Comparison of ENCODE assay signal across 33 mouse cellular contexts in genomic region chr2:114054129-114054528, GRCm38 (mm10). TPM values are rescaled to one million over a fixed set of nuclear protein-coding genes. Genes with fewer than 3 reads are reported as not detected.
DNase-seq lines count a peak whose midpoint lies in the region; ATAC-seq and TF ChIP-seq lines count a peak whose summit lies in the region.
"Had no signal": no experiment of that assay in that cellular context is flagged by ENCODE, and none has a peak within 500 bp of the region (broad histone marks: within the 10 kb centered on the region; RNA-seq: fewer than 3 reads in every experiment).

No protein-coding gene starts in this region.

- no peaks in the 10 kb centered on the region for H3K27me3 ChIP-seq in heart, adult 2 months (ENCODE audit: control insufficient read depth, insufficient read depth, low read length)
- no peaks in the 10 kb centered on the region for H3K27me3 ChIP-seq in heart, embryonic 10.5 days (ENCODE audit: insufficient read depth, poor library complexity, severe bottlenecking)
- no peaks in the 10 kb centered on the region for H3K27me3 ChIP-seq in heart, embryonic 16.5 days (ENCODE audit: control insufficient read depth, insufficient read depth, low read length)
- no peaks in the 10 kb centered on the region for H3K27me3 ChIP-seq in myocyte (ENCODE audit: control insufficient read depth, insufficient read depth, insufficient read length)
- no peaks in the 10 kb centered on the region for H3K27me3 ChIP-seq in forebrain, embryonic 12.5 days
- H3K27me3 ChIP-seq: limb, embryonic 15.5 days; liver, embryonic 15.5 days had no signal

- H3K9me3 ChIP-seq in heart, embryonic 10.5 days, result no peaks in the 10 kb centered on the region
- no peaks in the 10 kb centered on the region for H3K9me3 ChIP-seq in heart, embryonic 16.5 days (replicated peaks; ENCODE audit: control insufficient read depth, low read length)
- no peaks in the 10 kb centered on the region for H3K9me3 ChIP-seq in forebrain, embryonic 12.5 days
- H3K9me3 ChIP-seq: embryonic facial prominence, embryonic 13.5 days; limb, embryonic 15.5 days; liver, embryonic 15.5 days had no signal

- no peak for TF ChIP-seq CTCF in heart, adult 2 months (IDR thresholded peaks at IDR 0.05)
- no peak for TF ChIP-seq CTCF in left cerebral cortex, adult 2 months (IDR thresholded peaks at IDR 0.05)

- H3ac ChIP-seq in myocyte (ENCODE audit: control insufficient read depth, insufficient read length), result no peak overlapping the region

- H3K36me3 ChIP-seq in heart, adult 2 months (ENCODE audit: control insufficient read depth, insufficient read depth, low read length), result peaks cover 14% of the 10 kb centered on the region
- peaks cover 15% of the 10 kb centered on the region for H3K36me3 ChIP-seq in heart, embryonic 10.5 days
- no peaks in the 10 kb centered on the region for H3K36me3 ChIP-seq in heart, embryonic 16.5 days (ENCODE audit: control insufficient read depth, insufficient read depth)
- H3K36me3 ChIP-seq in myocyte (ENCODE audit: control insufficient read depth, insufficient read depth), result peaks cover 1% of the 10 kb centered on the region
- no peaks in the 10 kb centered on the region for H3K36me3 ChIP-seq in forebrain, embryonic 12.5 days (replicated peaks)
- H3K36me3 ChIP-seq: embryonic facial prominence, embryonic 13.5 days; limb, embryonic 15.5 days; liver, embryonic 15.5 days had no signal

- TF ChIP-seq POLR2A in heart, adult 2 months (IDR thresholded peaks at IDR 0.05; ENCODE audit: insufficient read depth, low read depth, low read length), result peak; percentile 88
- peak; percentile 22 for TF ChIP-seq POLR2A in myocyte (IDR thresholded peaks at IDR 0.05; ENCODE audit: insufficient read length, low read depth)

- DNase-seq in heart, adult 2 months, result peak in 1 of 2 experiments; percentile 77
- peak; percentile 89 for DNase-seq in heart, embryonic 10.5 days (ENCODE audit: low spot score)
- DNase-seq in left cerebral cortex, adult 2 months (ENCODE audit: extremely low spot score in 1 of 2, low spot score in 2 of 2), result no peak
- DNase-seq in left cerebral cortex, adult 9 months (ENCODE audit: low spot score in 2 of 2), result no peak
- DNase-seq: adrenal gland, adult 2 months; cerebellum, adult 11-12 months; cerebellum, postnatal 14 days; embryo, embryonic 11 days; gastrocnemius, postnatal 10 days; kidney, adult 18-20 months; layer of hippocampus, adult 9-11 months; left cerebral cortex, postnatal 4 days; lung, postnatal 10 days; thymus, adult 2 months had no signal

- peak overlapping the region; percentile 50 for H3K4me3 ChIP-seq in heart, adult 2 months
- peak overlapping the region; percentile 64 for H3K4me3 ChIP-seq in heart, embryonic 10.5 days
- peak overlapping the region; percentile 49 for H3K4me3 ChIP-seq in heart, embryonic 16.5 days (ENCODE audit: low read length)
- H3K4me3 ChIP-seq in myocyte, result no peak overlapping the region
- H3K4me3 ChIP-seq in left cerebral cortex, adult 2 months, result no peak overlapping the region
- no peak overlapping the region for H3K4me3 ChIP-seq in forebrain, embryonic 12.5 days (replicated peaks)
- H3K4me3 ChIP-seq: embryonic facial prominence, embryonic 13.5 days; erythroblast, embryonic 14.5 days; limb, embryonic 15.5 days; liver, embryonic 15.5 days had no signal

- H3K9ac ChIP-seq in heart, adult 2 months (ENCODE audit: low read depth, low read length), result peak overlapping the region; percentile 33
- H3K9ac ChIP-seq in heart, embryonic 16.5 days (ENCODE audit: low read length), result peak overlapping the region; percentile 76
- H3K9ac ChIP-seq in forebrain, embryonic 12.5 days, result no peak overlapping the region
- H3K9ac ChIP-seq: embryonic facial prominence, embryonic 13.5 days; hindbrain, embryonic 14.5 days; limb, embryonic 15.5 days; liver, embryonic 15.5 days had no signal

- no peaks in the 10 kb centered on the region; the same call in 1 of the 2 replicates for H3K4me1 ChIP-seq in heart, adult 2 months (ENCODE audit: control insufficient read depth, insufficient read depth, low read length)
- peaks cover 22% of the 10 kb centered on the region for H3K4me1 ChIP-seq in heart, embryonic 10.5 days
- peaks cover 3% of the 10 kb centered on the region; the same call in 1 of the 2 replicates for H3K4me1 ChIP-seq in heart, embryonic 16.5 days (ENCODE audit: control insufficient read depth, insufficient read depth, low read length)
- H3K4me1 ChIP-seq in forebrain, embryonic 12.5 days, result peaks cover 7% of the 10 kb centered on the region; the same call in 1 of the 2 replicates
- H3K4me1 ChIP-seq: liver, embryonic 15.5 days had no signal

- TF ChIP-seq EP300 in heart, adult 2 months (IDR thresholded peaks at IDR 0.05; ENCODE audit: insufficient read depth, low read depth, low read length), result peak; percentile 75; the same call in 1 of the 2 replicates

- intact Hi-C loops in heart, adult 2 months (cut with DNase I), result no loop called here
- intact Hi-C loops in left cerebral cortex, adult 2 months (cut with DNase I), result no loop called here

- no peaks in the 10 kb centered on the region for H3K79me2 ChIP-seq in heart, adult 2 months (replicated peaks; ENCODE audit: control insufficient read depth, insufficient read depth, low read length)
- H3K79me2 ChIP-seq in myocyte (ENCODE audit: control insufficient read depth, insufficient read depth), result no peaks in the 10 kb centered on the region

- 35% methylated on average over 4 of the region's 4 CpGs for WGBS in heart, adult 2 months
- WGBS in heart, embryonic 10.5 days, result 36% methylated on average over 4 of the region's 4 CpGs
- WGBS in heart, embryonic 16.5 days, result 33% methylated on average over 4 of the region's 4 CpGs
- WGBS in forebrain, embryonic 12.5 days, result 91% methylated on average over 4 of the region's 4 CpGs

- ATAC-seq in heart, embryonic 16.5 days (replicated peaks; ENCODE audit: extremely low read depth, insufficient read depth, low FRiP score), result peak; percentile 66
- no peak for ATAC-seq in forebrain, embryonic 12.5 days (ENCODE audit: low FRiP score)
- ATAC-seq: forebrain, embryonic 14.5 days; inflammation-experienced regulatory T-cells, adult 6 months had no signal

- peak overlapping the region; percentile 90 for H3K27ac ChIP-seq in heart, adult 2 months
- H3K27ac ChIP-seq in heart, embryonic 10.5 days, result peak overlapping the region; percentile 92
- H3K27ac ChIP-seq in heart, embryonic 16.5 days (ENCODE audit: low read length), result peak overlapping the region; percentile 98
- H3K27ac ChIP-seq in left cerebral cortex, adult 2 months, result no peak overlapping the region
- H3K27ac ChIP-seq in forebrain, embryonic 12.5 days, result no peak overlapping the region
- H3K27ac ChIP-seq: embryonic facial prominence, embryonic 13.5 days; hindbrain, embryonic 14.5 days; limb, embryonic 15.5 days; liver, embryonic 15.5 days; stomach, postnatal 0 days had no signal

- peak overlapping the region; percentile 54 for H3K4me2 ChIP-seq in heart, embryonic 16.5 days (ENCODE audit: low read depth, low read length)
- peak overlapping the region; percentile 74 for H3K4me2 ChIP-seq in myocyte (ENCODE audit: low read depth)
- H3K4me2 ChIP-seq in forebrain, embryonic 12.5 days, result no peak overlapping the region
- H3K4me2 ChIP-seq: embryonic facial prominence, embryonic 13.5 days; hindbrain, embryonic 14.5 days; limb, embryonic 15.5 days; liver, embryonic 15.5 days; midbrain, embryonic 11.5 days had no signal

TF ChIP-seq in myocyte, 11 proteins besides CTCF, POLR2A, EP300 and RAD21:
- TF ChIP-seq SRF (IDR thresholded peaks at IDR 0.05; ENCODE audit: control insufficient read depth, insufficient read length, low read depth), result peak; percentile 33
- no peak for TF ChIP-seq USF1 (IDR thresholded peaks at IDR 0.05; ENCODE audit: low read depth)
- no peak for TF ChIP-seq CEBPB (IDR thresholded peaks at IDR 0.05; ENCODE audit: insufficient read depth, poor library complexity, severe bottlenecking)
- TF ChIP-seq MYOG (IDR thresholded peaks at IDR 0.05; ENCODE audit: control insufficient read depth in 1 of 3, insufficient read depth in 1 of 3, insufficient read length in 2 of 3, low read depth in 2 of 3), result peak in 1 of 3 experiments; percentile 62
- TF ChIP-seq MYOD1 (IDR thresholded peaks at IDR 0.05; ENCODE audit: control insufficient read depth in 1 of 3, insufficient read length in 2 of 3, low read depth in 2 of 3), result peak in 1 of 3 experiments; percentile 45
- no peak for TF ChIP-seq POLR2AphosphoS2 (IDR thresholded peaks at IDR 0.05; ENCODE audit: insufficient read length, low read depth)

RNA-seq across cellular contexts. Expression of gene Actc1, which starts 0.8 kb away (rescaled TPM):
- total RNA-seq in heart, adult 2 months (2021), result over 10,000 TPM in 1 of 2 experiments, 1,000 to 10,000 TPM in 1; 9,778 to 11,260 TPM
- 24,627 and 41,572 TPM in 2 replicates for polyA plus RNA-seq in heart, adult 2 months (2012; rRNA removed)
- polyA plus RNA-seq in heart, embryonic 10.5 days (2016; fragmentation: Nextera tagmentation; extraction: Ambion mirVana), result 7,735 and 13,041 TPM in 2 replicates
- 15,141 and 15,377 TPM in 2 replicates for polyA plus RNA-seq in heart, embryonic 16.5 days (2015; fragmentation: Nextera tagmentation; extraction: Ambion mirVana)
- polyA plus RNA-seq in myocyte (2012; fragmentation: generic; extraction: Trizol), result 2,846 TPM
- not detected for total RNA-seq in left cerebral cortex, adult 2 months (2021)
- polyA plus RNA-seq in forebrain, embryonic 12.5 days (2016; fragmentation: Nextera tagmentation; extraction: Ambion mirVana), result 2.7 and 6.4 TPM in 2 replicates
- total RNA-seq: adrenal gland, adult 2 months; left cerebral cortex, adult 18-20 months; left cerebral cortex, postnatal 4 days; megakaryocyte progenitor cell, adult 5-6 weeks; MEL; neutrophil, adult 5-6 weeks had no signal
- polyA plus RNA-seq: erythroblast, embryonic 14.5 days; inflammation-experienced regulatory T-cells, adult 6 months had no signal

RNA-seq across cellular contexts. Expression of gene Gjd2, which starts 40.7 kb away (rescaled TPM):
- not detected for total RNA-seq in heart, adult 2 months (2021)
- 0.06 TPM in 1 of 2 replicates, not detected in the other for polyA plus RNA-seq in heart, adult 2 months (2012; rRNA removed)
- polyA plus RNA-seq in heart, embryonic 10.5 days (2016; fragmentation: Nextera tagmentation; extraction: Ambion mirVana), result not detected in 2 replicates
- polyA plus RNA-seq in heart, embryonic 16.5 days (2015; fragmentation: Nextera tagmentation; extraction: Ambion mirVana), result 0.07 TPM in 1 of 2 replicates, not detected in the other
- not detected for polyA plus RNA-seq in myocyte (2012; fragmentation: generic; extraction: Trizol)
- 1 to 10 TPM; 5.3 to 6.8 TPM for total RNA-seq in left cerebral cortex, adult 2 months (2021)
- 2.2 and 2.6 TPM in 2 replicates for polyA plus RNA-seq in forebrain, embryonic 12.5 days (2016; fragmentation: Nextera tagmentation; extraction: Ambion mirVana)
- total RNA-seq: gastrocnemius, postnatal 10 days; heart, postnatal 36 days; megakaryocyte progenitor cell, adult 5-6 weeks; MEL; neutrophil, adult 5-6 weeks had no signal
- polyA plus RNA-seq: C2C12; erythroblast, embryonic 14.5 days; inflammation-experienced regulatory T-cells, adult 6 months; liver, embryonic 15.5 days; small intestine, adult 2 months had no signal

Comparison
In these comparisons a context has a peak if more than half of its experiments do, and no peak if none do; other contexts are left out.
1. H3K27ac ChIP-seq: peak in heart, adult 2 months (single experiment), heart, embryonic 10.5 days (single experiment) and heart, embryonic 16.5 days (single experiment); none in left cerebral cortex, adult 2 months (single experiment) and forebrain, embryonic 12.5 days (single experiment).
2. H3K4me3 ChIP-seq: peak in heart, adult 2 months (single experiment), heart, embryonic 10.5 days (single experiment) and heart, embryonic 16.5 days (single experiment); none in myocyte (single experiment), left cerebral cortex, adult 2 months (single experiment) and forebrain, embryonic 12.5 days (single experiment).
3. RNA of gene Actc1, which starts 0.8 kb away (polyA plus RNA-seq): 24,627 to 41,572 TPM in heart, adult 2 months, 15,141 to 15,377 TPM in heart, embryonic 16.5 days, 7,735 to 13,041 TPM in heart, embryonic 10.5 days and 2,846 TPM in myocyte (single experiment); 2.7 to 6.4 TPM in forebrain, embryonic 12.5 days; every median in the first group is over 100 times any median in the second.